Mouse (Mus musculus) fat pad, adult 2 months (tissue): ENCODE results near the gene Ctsa.
"Not testable (repeated sequence)": the region's sequence is repeated elsewhere in the genome, so short reads cannot be mapped to it uniquely, and the experiment has no call there.

Experiments
- DNase-seq: peaks from one replicate; pipeline ENCODE4 v3.0.0-alpha.2; 2011; ENCODE audit warnings: low read depth, low spot score; ENCODE audit errors: extremely low read depth

Gene Ctsa

DNA sequence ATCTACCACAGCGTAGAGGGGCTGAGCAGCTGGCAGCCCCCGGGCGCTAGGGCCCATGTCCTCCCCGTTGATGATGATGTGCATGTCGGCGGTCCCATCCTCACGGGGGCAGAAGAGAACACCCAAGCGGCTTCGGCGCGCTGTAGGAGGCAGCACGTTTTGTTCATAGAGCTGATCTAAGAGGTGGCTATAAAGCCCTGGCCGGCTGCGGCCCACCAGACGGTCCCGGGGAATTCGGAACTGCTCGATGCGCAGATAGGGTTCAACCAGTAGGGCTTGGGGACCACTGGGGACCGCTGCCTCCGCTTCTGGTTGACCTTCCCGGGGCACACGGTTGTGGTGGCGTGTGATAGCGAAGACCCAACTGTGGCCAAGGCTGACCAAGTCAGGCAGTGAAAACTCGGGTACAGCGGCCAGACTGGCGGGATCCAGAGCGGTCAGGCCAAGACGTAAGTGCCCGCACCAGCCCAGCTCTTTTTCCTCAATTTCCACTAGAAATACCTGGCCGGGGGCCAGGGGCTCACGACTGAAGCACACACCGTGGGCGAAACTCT, at the start of gene Ctsa:
TSS of gene Ctsa (plus strand) at position 126 of the 554 bp plus-strand sequence.
- no peak for DNase-seq

DNA sequence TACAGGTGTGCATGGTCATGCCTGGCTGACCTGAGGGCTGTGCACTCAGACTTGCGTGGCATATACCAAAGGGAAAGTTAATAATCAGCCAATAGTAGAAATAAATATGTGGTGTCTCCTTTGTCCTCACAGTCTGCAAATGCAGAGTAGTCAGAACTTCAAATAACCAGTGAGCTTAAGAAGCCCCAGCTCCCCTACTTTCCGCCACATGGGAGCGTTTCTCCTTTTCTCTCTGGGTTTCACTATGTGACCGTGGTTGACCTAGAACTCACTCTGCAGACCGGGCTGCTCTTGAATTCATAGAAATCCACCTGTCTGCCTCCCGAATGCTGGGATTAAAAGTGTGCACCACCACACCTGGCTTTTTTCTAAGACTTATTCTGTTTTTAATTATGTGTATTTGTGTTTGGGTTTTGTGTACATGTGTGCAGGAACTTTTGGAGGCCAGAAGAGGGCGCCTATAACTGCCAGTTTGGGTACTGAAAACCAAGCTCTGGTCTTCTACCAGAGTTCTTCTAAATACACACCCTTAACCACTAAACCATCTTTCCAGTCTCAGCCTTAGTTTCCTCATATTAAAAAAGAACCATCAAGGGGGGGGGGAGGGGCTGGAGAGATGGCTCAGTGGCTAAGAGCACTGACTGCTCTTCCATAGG, 48.6 kb upstream of the Ctsa start:
- no peak for DNase-seq

DNA sequence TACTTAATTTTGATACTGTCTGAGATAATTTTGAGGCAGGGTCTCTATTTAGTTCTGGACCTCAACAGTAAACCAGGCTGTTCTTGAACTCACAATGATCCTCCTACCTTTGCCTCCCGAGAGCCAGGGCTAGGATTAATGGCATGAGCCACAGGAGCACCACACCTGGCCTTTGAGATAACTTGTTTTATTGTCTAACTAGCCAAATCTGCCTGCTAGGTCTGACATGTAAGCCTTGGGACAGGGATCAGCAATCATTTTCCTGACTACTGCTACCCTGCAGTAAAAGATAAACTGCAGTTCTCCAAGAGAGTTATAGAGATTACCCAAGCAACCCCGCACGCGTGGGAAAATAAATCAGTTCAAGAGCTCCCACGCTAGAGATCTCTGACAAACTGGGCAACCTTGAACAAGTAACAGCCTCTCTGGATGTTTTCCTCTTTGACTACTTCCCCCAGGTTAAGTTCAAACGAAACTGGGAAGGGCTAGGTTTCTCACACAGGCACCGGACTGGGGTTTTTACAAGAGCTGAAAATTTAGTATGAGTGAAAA, 47.7 kb upstream of the Ctsa start:
- no peak for DNase-seq

DNA sequence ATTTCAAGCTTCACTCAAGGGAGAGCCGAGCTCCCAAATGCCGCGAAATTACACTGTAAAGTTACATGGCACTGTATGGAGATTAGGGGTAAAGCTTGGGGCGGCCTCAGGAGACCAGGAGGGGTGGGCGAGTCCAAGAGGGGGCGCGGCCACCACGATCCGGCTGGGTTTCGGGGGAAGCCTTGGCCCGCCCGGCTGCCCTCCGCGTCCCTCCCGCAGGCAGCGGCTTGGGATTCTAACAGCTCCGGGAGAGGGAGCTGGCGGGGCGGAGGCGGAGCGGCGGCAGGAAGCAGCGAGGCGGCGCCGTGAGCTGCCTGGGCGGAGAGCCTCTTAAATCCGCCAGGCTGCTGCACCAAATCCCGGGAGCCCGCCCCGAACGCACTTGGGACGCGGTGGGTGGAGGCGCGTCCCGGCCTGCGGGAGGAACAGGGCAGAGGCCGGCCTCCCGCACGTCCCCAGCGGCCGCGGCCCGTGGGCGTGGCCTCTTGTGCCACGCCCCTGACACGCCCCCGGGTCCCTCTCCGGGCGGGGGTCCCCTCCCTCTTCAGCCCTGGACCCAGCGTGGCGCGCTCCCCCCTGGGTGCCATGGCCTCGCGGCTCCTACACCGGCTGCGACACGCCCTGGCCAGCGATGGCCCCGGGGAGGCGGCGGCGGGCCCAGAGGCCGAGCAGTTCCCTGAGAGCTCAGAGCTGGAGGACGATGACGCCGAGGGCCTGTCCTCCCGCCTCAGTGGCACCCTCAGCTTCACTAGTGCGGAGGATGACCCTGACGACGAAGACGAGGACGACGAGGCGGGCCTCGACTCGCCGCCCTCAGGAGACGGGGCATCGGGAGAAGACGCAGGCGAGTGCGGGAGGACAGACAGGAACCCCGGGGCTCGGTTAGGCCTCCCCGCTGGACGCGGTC, 46.9 kb upstream of the Ctsa start, which contains the start of gene Snx21:
TSS of gene Snx21 (plus strand) at position 343 of the 907 bp plus-strand sequence.
- DNase-seq, result peak; percentile 52

DNA sequence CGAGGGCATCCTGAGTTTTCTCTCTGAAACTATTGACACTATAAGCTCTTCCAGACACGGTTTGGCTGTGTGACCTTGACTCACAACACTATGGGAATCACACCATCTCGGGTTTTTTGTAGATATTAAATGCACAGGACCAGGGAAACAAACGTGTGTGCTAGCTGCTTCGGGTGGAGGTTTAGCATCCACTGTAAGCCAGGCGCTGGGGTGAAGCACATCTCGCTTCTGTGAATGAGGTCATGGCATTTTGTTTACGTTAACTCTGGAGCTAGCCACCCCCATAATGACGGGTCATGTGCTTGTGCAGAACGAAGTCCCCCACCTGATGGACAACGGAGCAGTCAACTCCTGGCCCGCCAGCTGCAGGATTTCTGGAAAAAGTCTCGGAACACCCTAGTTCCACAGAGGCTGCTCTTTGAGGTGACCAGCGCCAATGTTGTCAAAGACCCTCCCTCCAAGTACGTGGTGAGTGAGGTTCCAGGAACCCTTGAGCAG, 46.2 kb upstream of the Ctsa start:
- DNase-seq, result no peak

DNA sequence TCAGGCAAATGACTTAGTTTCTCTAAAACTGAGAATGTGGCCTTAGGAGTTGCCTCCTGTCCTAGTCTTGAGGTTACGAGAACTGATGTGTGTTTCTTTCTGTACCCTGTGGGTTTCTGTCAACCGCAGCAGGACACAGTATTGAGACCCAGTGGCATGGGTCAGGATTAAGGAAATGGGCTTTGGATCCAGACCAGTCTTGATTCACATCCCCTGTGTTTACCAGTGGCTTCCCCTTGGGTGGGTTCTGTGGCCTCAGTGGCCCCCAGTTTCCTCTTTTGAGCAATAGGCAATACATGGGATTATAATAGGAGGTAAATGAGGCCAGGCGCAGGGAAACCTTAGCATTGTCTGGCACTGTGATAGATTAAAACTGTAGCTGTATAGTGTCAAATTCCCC, 45.6 kb upstream of the Ctsa start:
- DNase-seq, result no peak

DNA sequence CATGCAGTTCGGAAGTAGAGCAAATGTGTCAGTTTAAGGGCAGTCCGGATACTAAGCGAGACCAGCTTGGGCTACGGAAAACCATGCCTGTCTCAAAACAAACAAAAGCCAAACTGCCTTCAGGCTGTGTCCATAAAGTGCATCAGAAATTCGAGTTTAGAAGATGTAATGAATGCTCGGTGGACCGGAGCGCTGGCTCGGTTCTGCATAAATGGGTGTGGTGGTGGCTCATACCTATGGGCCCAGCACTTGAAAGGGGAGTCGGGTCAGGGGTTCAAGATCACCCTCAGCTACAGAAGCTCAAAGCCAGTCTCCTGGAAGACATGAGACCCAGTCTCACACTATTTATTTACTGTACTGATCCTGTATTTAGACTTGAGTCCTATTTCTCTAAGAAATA, 44.9 kb upstream of the Ctsa start:
- no peak for DNase-seq

DNA sequence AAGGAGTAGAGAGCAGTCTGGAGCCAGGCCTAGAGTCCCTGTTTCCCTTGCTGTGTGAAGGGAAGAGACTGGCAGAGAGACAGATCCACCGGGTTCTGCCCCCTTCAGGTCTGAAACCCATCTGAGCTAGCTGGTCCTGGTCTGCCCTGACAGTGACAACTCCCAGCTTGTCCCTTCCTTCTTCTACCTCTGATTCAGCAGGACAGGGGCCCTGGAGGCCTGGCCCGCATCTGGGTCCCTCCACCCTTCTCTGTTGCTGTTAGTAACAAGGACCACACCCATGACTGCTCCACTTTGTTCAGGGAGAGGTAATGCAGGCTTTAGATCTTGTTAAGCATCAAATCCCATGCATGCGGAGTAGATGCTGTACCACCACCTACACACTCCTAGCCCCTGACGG, 44.3 kb upstream of the Ctsa start:
- DNase-seq, result no peak

DNA sequence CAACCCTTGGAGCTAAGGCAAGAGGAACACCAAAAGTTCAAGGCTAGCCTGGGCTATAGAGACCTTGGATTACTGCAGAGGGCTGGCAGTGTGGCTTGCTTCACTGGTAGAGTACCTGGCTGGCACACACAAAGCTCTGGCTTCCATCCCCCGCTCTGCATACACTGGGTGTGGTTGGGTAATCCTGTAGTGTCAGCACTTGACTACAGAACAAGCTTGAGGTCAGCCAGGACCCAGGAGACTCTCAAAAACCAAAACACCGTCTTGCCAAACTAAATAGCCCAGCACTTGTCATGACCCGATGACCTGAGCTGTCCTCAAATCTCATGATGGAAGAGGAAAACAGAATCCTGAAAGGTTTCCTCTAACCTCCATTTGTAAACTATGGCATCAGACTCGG, 42.2 kb upstream of the Ctsa start:
- DNase-seq, result peak; percentile 70

DNA sequence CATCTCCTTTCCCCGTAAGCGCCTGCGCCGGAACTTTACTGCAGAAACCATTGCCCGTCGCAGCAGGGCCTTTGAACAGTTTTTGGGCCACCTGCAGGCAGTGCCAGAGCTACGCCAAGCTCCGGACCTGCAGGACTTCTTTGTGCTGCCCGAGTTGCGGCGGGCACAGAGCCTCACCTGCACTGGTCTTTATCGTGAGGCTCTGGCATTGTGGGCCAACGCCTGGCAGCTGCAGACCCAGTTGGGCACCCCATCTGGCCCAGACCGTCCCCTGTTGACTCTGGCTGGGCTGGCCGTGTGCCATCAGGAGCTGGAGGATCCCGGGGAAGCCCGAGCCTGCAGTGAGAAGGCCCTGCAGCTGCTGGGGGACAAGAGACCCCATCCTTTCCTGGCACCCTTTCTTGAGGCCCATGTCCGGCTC, 40.8 kb upstream of the Ctsa start:
- no peak for DNase-seq

DNA sequence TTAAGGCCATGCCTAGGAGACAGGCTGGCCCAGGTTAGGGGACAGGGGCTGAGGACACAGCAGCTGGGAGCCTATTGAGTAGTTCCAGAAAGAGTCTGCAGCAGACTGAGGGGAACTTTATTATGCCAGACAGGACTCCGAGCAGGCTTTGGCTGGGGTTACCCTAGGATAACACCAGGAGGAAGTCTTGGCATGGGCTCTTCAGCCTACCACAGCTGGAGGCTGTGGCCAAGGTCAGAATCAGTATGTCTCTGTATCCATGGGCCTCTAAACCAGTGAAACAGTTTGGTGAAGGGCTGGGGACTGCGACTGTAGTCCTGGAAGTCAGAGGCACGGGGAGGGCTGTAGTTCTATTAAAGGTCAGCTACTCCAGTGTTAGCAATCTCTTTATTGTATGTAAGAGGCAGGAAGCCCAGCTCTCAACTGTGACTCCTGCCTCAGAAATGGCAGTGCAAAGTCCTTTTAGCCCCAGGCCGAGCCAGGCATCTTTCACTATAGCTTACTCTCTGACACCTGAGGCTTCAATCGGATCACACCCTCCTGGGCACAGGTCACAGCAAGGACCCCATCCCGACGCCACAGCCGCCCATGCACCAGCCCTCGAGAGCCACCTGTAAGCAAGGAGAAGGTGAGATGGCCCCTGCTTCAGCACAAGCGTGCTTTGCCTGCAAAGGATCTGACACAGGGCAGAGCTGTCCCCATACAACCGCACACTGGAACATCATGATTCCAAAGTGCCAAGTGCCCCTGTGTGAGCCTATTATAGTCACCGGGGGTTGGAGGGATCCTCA, 40.1 kb upstream of the Ctsa start:
- no peak for DNase-seq

DNA sequence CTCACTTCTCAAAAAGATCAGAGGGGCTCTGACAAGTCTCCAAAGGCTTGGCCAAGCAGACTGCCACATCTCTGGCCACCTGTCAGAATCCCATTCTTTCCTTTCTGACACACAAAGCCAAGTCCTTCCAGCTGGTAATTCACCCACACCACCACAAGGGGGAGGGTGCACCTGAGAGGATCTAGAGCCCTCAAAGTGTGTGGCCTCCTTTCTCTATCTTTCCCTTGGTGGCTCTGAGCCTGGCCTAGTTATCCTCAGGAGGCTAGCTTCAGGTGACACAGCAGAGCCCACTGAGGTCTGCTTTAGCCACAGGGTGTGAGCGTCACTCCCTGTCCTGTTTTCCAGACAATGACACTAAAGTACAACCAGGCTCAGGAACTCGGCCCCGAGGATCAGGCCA, 39.4 kb upstream of the Ctsa start:
- DNase-seq, result no peak

DNA sequence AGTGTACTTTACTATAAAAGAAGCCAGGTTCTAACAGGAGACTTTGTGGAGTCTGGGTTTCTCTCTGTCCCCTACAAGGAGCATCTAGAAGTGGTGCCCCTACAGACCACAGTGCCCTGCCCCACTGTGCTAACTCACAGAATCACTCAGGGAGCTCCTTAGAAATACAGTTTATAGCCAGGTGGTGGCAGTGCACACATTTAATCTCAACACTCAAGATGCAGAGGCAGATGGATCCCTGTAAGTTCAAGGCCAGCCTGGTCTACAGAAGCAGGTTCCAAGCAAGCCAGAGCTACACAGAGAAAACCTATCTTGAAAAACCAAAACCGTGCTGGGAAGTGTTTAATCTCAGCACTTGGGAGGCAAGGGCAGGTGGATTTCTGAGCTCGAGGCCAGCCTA, 38.9 kb upstream of the Ctsa start:
- DNase-seq, result no peak

DNA sequence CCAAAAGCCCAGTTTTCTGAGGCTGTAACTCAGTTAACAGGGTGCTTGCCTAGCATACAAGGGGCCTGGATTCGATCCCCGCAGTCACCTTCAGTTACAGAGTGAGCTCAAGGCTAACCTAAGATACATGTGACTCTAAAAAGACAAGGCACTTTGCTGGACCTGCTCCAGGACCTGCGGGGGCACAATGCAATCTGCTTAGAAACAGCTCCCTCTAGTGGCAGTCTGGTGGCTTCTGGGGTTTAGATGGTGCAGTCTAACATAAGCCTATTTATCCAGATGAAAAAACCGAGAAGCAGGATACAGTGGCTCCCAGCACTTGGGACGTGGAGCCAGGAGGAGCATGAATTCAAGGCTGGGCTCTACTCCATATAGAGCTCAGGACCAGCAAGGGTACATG, 38.4 kb upstream of the Ctsa start:
- no peak for DNase-seq

DNA sequence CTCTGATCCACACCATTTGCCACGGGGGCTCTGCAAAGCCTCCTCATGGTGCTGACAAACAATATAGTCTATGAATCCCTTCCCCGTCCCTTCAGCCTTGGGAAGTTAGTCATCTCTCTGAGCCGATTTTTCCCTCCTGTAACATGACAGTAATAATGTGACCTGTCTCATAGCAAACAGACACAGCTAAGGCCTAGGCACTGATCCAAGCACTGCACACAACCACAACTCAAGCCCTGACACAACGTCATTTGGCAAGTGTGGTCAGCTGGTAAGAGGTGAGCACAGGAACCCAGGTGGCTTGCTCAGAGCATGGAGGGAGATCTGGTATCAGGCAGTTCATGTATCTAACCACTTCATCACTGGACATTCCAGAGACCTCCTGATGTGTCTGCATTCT, 36.8 kb upstream of the Ctsa start:
- no peak for DNase-seq

DNA sequence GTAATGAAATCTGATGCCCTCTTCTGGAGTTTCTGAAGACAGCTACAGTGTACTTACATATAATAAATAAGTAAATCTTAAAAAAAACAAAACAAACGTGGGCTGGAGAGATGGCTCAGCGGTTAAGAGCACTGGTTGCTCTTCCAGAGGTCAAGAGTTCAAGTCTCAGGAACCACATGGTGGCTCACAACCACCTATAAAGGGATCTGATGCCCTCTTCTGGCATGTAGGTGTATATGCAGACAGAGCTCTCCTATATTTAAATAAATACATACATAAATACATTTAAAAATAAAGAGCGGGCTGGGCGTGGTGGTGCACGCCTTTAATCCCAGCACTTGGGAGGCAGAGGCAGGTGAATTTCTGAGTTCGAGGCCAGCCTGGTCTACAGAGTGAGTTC, 34.1 kb upstream of the Ctsa start:
- DNase-seq, result not testable (repeated sequence)

DNA sequence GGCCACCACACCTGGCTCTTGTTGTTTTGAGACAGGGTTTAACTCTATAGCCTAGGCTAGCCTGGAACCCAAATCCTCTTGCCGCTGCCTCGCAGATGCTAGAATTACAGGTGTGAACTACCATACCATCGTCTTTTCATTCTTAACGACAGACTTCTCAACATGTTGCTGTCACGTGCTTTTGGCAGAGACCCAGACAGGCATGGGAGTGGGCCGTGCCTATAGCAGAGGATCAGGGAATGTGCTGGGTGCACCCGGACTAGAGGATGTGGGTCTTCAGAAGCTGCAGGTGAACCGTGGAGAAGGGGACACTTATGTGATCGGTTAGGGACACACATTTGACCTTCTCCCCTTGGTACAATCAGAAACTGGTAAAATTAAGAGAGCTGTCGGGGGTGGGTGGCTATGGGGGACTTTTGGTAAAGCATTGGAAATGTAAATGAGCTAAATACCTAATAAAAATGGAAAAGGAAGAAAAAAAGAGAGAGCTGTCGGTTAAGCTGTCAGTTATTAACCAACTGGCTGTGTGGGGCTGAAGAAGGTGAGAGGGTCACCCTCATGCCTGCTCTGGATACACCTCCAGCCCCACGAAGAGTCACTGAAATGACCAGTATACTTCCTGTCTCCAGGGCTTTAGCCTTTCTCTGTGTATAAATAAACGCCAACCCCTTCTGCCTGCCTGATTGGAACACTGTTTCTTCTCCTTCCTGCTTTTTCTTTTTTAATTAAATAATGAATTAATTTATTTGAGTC, 32.2 kb upstream of the Ctsa start:
- DNase-seq, result no peak

DNA sequence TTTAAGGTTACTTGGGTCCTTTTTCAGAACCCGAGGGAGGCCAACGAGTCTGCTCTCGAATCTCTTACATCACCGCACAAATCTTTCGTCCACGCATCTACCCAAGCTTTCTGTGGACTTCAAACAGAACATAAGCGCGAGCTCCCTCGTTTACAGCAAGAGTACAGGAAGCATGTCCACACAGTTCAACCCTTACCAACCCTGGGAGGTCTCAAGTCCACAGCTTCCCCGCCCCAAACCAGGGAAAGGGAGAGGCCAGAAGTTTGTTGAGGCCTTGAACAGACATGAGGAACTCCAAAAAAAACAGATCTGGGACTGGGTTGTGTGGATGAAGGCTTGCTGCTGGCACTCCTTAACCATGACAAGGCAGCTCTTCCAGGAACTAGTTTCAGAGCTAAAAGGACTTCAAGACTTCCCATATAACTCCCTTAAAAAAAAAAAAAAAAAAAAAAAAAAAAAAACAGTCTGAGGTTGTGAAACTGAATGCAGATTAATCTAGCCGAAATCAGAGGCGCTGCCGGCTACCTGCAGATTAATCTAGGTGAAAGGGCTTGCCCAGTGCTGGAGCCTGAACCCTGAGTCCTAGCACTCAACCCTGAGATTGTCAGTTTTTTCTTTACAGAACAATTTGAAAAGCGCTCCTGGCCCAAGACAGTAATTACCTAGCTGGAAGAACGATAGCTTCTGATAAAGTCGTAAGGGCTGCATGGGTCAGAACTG, 29.3 kb upstream of the Ctsa start:
- no peak for DNase-seq

DNA sequence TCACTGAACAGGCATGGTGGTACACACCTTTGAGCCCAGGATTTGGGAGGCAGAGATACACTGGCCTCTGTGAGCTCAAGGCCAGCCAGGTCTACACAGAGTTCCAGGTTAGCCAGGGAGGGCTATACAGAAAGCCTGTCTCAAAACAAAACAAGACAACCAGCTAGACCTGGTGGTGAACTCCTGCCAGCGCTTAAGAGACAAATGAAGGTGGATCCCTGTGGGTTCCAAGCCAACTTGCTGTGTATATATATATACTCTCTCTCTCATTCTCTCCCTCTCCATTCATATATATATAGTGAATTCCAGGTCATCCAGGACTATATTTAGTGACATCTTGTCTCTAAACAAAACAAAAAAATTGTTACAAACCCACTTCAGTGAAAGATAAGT, 28.8 kb upstream of the Ctsa start:
- DNase-seq, result no peak
